Mouse (Mus musculus) MEL (cell line): ENCODE data around the gene Mcl1.

ENCODE experiments used
- CHD2 ChIP-seq: IDR thresholded peaks from 2 replicates; pipeline ENCODE4 v1.6.1; 2011; ENCODE audit warnings: low read length, improper control_type of control experiment
- CTCF ChIP-seq, 3 experiments: IDR thresholded peaks in 2 of 3; conservative IDR thresholded peaks in 1 of 3; 2 replicates each; pipeline ENCODE4 v1.5.1; 2011 to 2012; ENCODE audit warnings: low read length in 3 of 3, low read depth in 2 of 3, mild to moderate bottlenecking in 2 of 3, improper control_type of control experiment in 1 of 3, inconsistent platforms in 1 of 3, mixed read lengths in 1 of 3, moderate library complexity in 1 of 3; ENCODE audit not compliant: control insufficient read depth in 1 of 3, insufficient read depth in 1 of 3, poor library complexity in 1 of 3, severe bottlenecking in 1 of 3
- HCFC1 ChIP-seq: IDR thresholded peaks from 2 replicates; pipeline ENCODE4 v1.6.1; 2012; ENCODE audit warnings: low read depth, mild to moderate bottlenecking, inconsistent platforms, low read length, improper control_type of control experiment, moderate library complexity
- KAT2A ChIP-seq: conservative IDR thresholded peaks from 2 replicates; pipeline ENCODE4 v1.6.1; 2012; ENCODE audit warnings: low read depth, low read length, improper control_type of control experiment, inconsistent platforms
- NELFE ChIP-seq: IDR thresholded peaks from 2 replicates; pipeline ENCODE4 v1.6.1; 2011; ENCODE audit warnings: low read depth, low read length, improper control_type of control experiment
- POLR2A ChIP-seq, 2 experiments: IDR thresholded peaks; 2 replicates each; pipeline ENCODE4 v1.6.1; 2011 to 2012; ENCODE audit warnings: low read length in 2 of 2, mild to moderate bottlenecking in 2 of 2, control low read depth in 1 of 2, improper control_type of control experiment in 1 of 2, low read depth in 1 of 2, moderate library complexity in 1 of 2; ENCODE audit not compliant: control insufficient read depth in 1 of 2, insufficient read depth in 1 of 2, poor library complexity in 1 of 2
- SIN3A ChIP-seq: IDR thresholded peaks from 2 replicates; pipeline ENCODE4 v1.6.1; 2012; ENCODE audit warnings: low read length, improper control_type of control experiment, inconsistent platforms
- UBTF ChIP-seq: IDR thresholded peaks from 2 replicates; pipeline ENCODE4 v1.6.1; 2012; ENCODE audit warnings: low read depth, mild to moderate bottlenecking, inconsistent platforms, low read length, improper control_type of control experiment, moderate library complexity, borderline replicate concordance; ENCODE audit not compliant: insufficient read depth
- ZMIZ1 ChIP-seq: IDR thresholded peaks from 2 replicates; pipeline ENCODE4 v1.6.1; 2012; ENCODE audit warnings: low read depth, mild to moderate bottlenecking, inconsistent platforms, low read length, improper control_type of control experiment, moderate library complexity

- TF ChIP-seq CTCF (IDR thresholded peaks at IDR 0.05 in 2 of 3, conservative IDR thresholded peaks at IDR 0.05 in 1 of 3; ENCODE audit: control insufficient read depth in 1 of 3, insufficient read depth in 1 of 3, low read depth in 2 of 3, low read length in 3 of 3, poor library complexity in 1 of 3, severe bottlenecking in 1 of 3) (no peak), UBTF (no peak), POLR2A (IDR thresholded peaks at IDR 0.05; ENCODE audit: control insufficient read depth in 1 of 2, insufficient read depth in 1 of 2, low read depth in 1 of 2, low read length in 2 of 2, poor library complexity in 1 of 2) (no peak), SIN3A (no peak), HCFC1 (no peak), ZMIZ1 (no peak), KAT2A (no peak), NELFE (no peak), CHD2 (no peak)
These were observed 5.5 kb downstream of the Mcl1 start for GRCm38 (mm10) chr3:95663969-95664608.
